Mouse (Mus musculus) neural tube, embryonic 15.5 days (tissue): Measurements from ENCODE around the gene Fdps. TPM values are rescaled to one million over a fixed set of nuclear protein-coding genes. Genes with fewer than 3 reads are reported as not detected.
A peak's percentile ranks its signal among the peaks of the same experiment; 100 is the strongest.

ENCODE experiments used
- ATAC-seq: fragments of 200-750 bp; cut with Nextera tagmentation; 2 replicates; pipeline ENCODE4 v1.8.0; 2017; ENCODE audit warnings: mild to moderate bottlenecking, moderate TSS enrichment, moderate library complexity; ENCODE audit not compliant: low FRiP score
- H3K27ac ChIP-seq: fragments of 300-500 bp; sonication (generic); replicated peaks from 2 replicates; pipeline ENCODE4 v1.5.1; 2015; ENCODE audit warnings: mild to moderate bottlenecking, inconsistent platforms
- H3K27me3 ChIP-seq: fragments of 300-500 bp; sonication (generic); replicated peaks from 2 replicates; pipeline ENCODE4 v1.6.1; 2015; ENCODE audit warnings: inconsistent platforms
- H3K36me3 ChIP-seq: fragments of 300-500 bp; sonication (generic); 2 replicates; pipeline ENCODE4 v1.6.1; 2015; ENCODE audit warnings: inconsistent platforms
- H3K4me1 ChIP-seq: fragments of 300-500 bp; sonication (generic); 2 replicates; pipeline ENCODE4 v1.6.1; 2015; ENCODE audit warnings: inconsistent platforms
- H3K4me2 ChIP-seq: fragments of 300-500 bp; sonication (generic); 2 replicates; pipeline ENCODE4 v1.6.1; 2015; ENCODE audit warnings: inconsistent platforms, mild to moderate bottlenecking, moderate library complexity
- H3K4me3 ChIP-seq: fragments of 300-500 bp; sonication (generic); replicated peaks from 2 replicates; pipeline ENCODE4 v1.5.1; 2015; ENCODE audit warnings: mild to moderate bottlenecking, inconsistent platforms
- H3K9ac ChIP-seq: fragments of 300-500 bp; sonication (generic); replicated peaks from 2 replicates; pipeline ENCODE4 v1.6.1; 2015; ENCODE audit warnings: mild to moderate bottlenecking, inconsistent platforms
- H3K9me3 ChIP-seq: fragments of 300-500 bp; sonication (generic); replicated peaks from 2 replicates; pipeline ENCODE4 v1.6.1; 2016; ENCODE audit warnings: inconsistent platforms
- WGBS: fragments of 180-500 bp; shearing (Covaris S2); methylation state at CpG from one replicate; pipeline ENCODE4 v1.1.7; 2015; ENCODE audit warnings: mixed read lengths; 5-methylcytosine and 5-hydroxymethylcytosine counted together
- polyA plus RNA-seq: library from polyadenylated mRNA; unstranded; fragments of >200 nt; fragmentation: Nextera tagmentation; extraction: Ambion mirVana; gene quantifications from 2 replicates; pipeline ENCODE4 v1.2.1, GENCODE M21; 2015

The Fdps gene
- 437 and 499 TPM in 2 replicates for polyA plus RNA-seq

DNA sequence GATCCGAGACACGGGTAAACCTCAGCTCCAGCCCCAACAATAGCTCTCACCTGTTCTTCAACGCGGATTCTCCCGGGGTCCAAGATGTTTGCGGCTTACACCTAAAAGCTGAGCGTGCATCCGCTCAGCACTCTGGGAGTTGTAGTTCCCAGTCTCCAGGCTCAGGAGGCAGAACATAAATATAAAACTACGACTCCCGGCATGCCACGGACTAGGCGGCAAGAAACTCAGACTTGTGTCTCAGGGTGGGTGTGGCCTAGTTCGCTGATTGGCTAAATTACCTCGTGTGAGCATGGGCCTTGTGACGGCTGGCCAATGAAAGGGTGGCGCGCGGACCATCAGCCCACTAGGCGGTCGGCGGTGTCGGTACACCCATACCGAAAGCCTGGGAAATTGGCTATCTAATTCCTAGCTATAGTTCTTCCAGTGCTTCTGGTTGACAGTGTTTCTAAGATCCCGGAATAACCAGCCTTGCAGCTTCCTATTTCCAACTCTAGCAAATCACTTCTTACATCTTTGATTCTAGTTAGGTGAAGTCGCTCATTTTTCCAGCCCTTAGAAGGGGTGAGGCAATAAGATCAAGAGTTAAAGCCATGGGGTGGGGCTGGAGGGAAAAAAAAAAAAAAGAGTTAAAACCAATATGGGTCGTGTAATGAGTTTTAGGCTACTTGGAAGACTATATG lies at the start of gene Fdps:
TSS of gene Fdps (minus strand) at position 148 of the 683 bp plus-strand sequence.
- no peaks in the 10 kb centered on the region for H3K27me3 ChIP-seq
- under 1% methylated on average over 26 of the region's 26 CpGs for WGBS
- H3K9me3 ChIP-seq: no peaks in the 10 kb centered on the region
- ATAC-seq: peak; percentile 99
- H3K9ac ChIP-seq: peak within 1 kb of the TSS; percentile 55
- H3K27ac ChIP-seq: peak within 1 kb of the TSS; percentile 90
- peak within 1 kb of the TSS; percentile 93 for H3K4me2 ChIP-seq
- H3K4me3 ChIP-seq: peak within 1 kb of the TSS; percentile 61
- H3K4me1 ChIP-seq: peaks cover 33% of the 10 kb centered on the region
- H3K36me3 ChIP-seq: peaks cover 29% of the 10 kb centered on the region

DNA sequence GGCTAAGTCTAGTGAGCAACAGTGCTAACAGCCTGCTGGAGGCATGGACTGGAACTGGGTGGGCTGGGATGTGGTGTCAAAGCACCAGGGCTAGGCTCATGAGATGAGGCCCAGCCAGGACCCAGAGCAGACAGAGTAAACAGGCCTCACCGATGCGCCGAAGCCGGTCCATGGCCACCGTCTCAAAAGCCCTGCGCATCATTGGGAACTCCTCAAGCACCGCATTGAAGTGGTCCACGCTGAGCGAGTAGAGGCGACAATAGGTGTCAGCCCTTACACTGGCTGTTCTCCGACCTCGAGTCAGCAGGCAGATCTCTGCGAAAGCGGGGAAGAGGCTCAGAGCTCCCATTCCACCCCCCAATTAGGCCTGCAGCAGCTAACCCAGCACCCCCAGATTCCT lies 46.8 kb upstream of the Fdps start:
- Histone ChIP-seq H3K27ac (no peak overlapping the region), H3K9ac (no peak overlapping the region), H3K4me1 (no peaks in the 10 kb centered on the region), H3K4me3 (no peak overlapping the region), H3K27me3 (peaks cover 17% of the 10 kb centered on the region; the same call in 1 of the 2 replicates), H3K9me3 (no peaks in the 10 kb centered on the region), H3K4me2 (no peak overlapping the region), H3K36me3 (peaks cover 26% of the 10 kb centered on the region)
- no peak for ATAC-seq
- WGBS: 75% methylated on average over 14 of the region's 14 CpGs

DNA sequence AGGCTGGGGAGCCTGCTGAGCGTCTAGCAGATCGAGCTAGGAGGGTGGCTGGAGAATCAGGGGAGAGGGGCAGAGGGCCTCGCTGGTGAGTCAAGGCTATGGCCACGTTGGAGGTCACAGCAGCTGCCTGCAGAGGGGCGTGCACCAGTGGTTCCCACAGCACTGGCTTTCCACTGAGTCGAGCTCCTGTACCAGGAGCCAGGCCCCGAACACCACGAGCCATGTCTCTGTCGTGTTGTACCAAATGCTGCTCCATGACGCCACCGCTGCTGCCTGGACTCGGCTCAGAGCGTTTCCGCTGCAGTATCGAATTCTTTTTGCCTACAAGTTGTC lies 46.2 kb upstream of the Fdps start:
- Histone ChIP-seq H3K9me3 (no peaks in the 10 kb centered on the region), H3K4me1 (no peaks in the 10 kb centered on the region), H3K27me3 (peaks cover 17% of the 10 kb centered on the region; the same call in 1 of the 2 replicates), H3K27ac (no peak overlapping the region), H3K9ac (no peak overlapping the region), H3K4me3 (no peak overlapping the region), H3K4me2 (peak overlapping the region; percentile 25), H3K36me3 (peaks cover 26% of the 10 kb centered on the region)
- 10% methylated on average over 15 of the region's 15 CpGs for WGBS
- ATAC-seq: no peak

DNA sequence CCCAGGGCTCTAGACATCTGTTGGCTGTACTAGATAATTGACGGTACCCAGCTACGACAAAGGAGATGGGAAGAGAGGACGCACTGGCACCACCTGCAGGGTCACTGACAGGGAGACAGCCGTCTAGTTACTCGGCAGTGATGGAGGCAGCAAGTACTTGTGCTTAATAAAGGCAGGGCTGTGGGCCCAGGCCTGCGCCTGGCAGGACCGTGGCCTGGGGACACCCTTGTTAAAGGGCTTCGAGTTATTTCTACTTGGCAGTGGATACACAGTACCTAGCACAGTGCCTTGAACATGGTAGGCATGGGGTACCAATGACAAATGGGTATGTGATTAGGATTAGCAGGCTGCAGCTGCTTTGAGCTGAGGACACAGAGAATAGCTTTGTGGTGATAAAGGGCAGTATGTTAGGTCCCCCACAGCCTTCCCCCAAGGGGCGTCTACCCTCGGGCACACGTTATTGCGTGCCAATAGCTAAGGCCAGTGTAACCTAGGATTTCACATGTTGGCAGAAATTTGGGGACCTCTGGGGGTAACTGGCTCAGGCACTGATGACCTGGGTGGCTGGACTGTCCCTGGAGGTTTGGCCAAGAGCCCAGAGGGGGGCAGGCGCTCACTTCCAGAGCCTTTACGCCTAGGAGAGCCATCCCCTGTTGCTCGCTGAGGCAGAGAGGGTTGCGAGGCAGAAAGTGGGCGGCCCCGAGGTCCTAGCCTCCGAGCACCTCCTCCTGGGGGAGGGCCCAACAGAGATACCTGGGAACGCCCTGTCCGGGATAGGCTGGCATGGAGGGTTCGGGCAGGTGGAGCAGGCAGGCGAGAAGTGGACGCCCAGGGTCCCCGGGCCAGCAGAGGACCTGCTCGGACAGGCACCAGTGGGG lies 45.6 kb upstream of the Fdps start:
- ATAC-seq: no peak; the same call in 1 of the 2 replicates
- WGBS: 21% methylated on average over 26 of the region's 26 CpGs
- Histone ChIP-seq H3K27ac (no peak overlapping the region), H3K4me1 (no peaks in the 10 kb centered on the region), H3K4me3 (no peak overlapping the region), H3K9me3 (no peaks in the 10 kb centered on the region), H3K36me3 (peaks cover 22% of the 10 kb centered on the region), H3K27me3 (peaks cover 17% of the 10 kb centered on the region; the same call in 1 of the 2 replicates), H3K4me2 (peak overlapping the region; percentile 25), H3K9ac (no peak overlapping the region)

DNA sequence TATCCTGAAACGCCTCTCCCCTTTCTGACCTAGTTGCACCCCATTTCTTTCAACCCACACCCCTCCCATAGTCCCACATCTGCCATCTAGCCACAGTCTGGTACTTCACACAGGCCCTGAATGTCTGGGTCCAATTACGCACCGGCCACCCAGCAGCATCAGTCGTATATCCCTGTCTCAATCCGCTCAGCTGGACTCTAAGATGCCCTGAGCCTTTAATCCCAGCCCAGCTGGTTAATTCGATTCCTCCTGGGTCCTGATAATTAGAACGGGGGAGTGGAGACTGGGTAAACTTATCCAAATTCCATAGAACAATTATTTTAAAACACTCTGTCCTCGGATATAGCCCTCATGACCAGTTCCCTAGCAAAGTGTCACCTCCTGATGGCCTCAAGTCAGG lies 43.8 kb upstream of the Fdps start:
- no peak overlapping the region for H3K4me3 ChIP-seq
- peaks cover 13% of the 10 kb centered on the region; the same call in 1 of the 2 replicates for H3K36me3 ChIP-seq
- H3K4me2 ChIP-seq: no peak overlapping the region
- H3K4me1 ChIP-seq: no peaks in the 10 kb centered on the region
- ATAC-seq: no peak
- H3K9me3 ChIP-seq: no peaks in the 10 kb centered on the region
- no peak overlapping the region for H3K27ac ChIP-seq
- peaks cover 17% of the 10 kb centered on the region; the same call in 1 of the 2 replicates for H3K27me3 ChIP-seq
- H3K9ac ChIP-seq: no peak overlapping the region
- WGBS: 63% methylated on average over 8 of the region's 8 CpGs

DNA sequence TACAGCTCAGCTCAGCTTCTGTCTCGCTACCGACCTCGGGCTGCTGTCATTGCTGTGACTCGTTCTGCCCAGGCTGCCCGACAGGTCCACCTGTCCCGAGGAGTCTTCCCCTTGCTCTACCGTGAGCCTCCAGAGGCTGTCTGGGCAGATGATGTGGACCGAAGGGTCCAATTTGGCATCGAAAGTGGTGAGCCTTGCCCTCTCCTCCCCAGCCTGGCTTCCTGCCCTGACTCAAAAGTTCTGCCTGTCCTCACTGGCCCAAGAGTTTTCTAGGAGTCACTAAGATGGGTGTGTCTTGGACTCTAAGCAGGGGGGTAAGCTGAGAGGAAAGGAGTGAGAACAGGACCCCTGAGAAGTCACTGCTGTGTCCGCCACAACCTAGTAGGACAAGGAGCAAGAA lies 43.1 kb upstream of the Fdps start:
- H3K4me1 ChIP-seq: no peaks in the 10 kb centered on the region
- H3K9ac ChIP-seq: no peak overlapping the region
- 84% methylated on average over 10 of the region's 10 CpGs for WGBS
- peaks cover 12% of the 10 kb centered on the region; the same call in 1 of the 2 replicates for H3K27me3 ChIP-seq
- ATAC-seq: no peak
- H3K4me3 ChIP-seq: no peak overlapping the region
- H3K9me3 ChIP-seq: no peaks in the 10 kb centered on the region
- 0 out of 2 replicates have a peak, but pooled peaks cover 5% of the 10 kb centered on the region for H3K36me3 ChIP-seq
- no peak overlapping the region for H3K4me2 ChIP-seq
- H3K27ac ChIP-seq: no peak overlapping the region

DNA sequence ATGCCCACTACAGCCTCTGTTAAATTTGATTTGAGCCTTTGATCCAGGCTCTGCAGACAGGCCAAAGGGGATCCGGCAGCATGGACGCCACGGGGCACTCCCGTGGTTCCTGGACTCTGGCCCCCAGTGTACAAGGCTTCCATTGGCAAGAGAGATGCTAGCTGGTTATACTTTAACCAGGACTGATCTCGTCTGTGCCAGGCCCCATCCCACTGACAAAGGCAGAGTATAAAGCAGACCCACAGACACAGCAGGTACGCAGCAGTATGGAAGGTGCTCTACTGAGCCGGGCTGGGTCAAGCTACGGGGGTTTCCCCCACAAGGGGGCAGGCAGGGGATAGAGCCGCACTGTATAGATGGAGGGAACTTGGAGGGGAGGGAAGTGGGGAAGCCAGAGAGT lies 34.6 kb upstream of the Fdps start:
- Histone ChIP-seq H3K9me3 (no peaks in the 10 kb centered on the region), H3K4me1 (peaks cover 7% of the 10 kb centered on the region), H3K4me2 (no peak overlapping the region), H3K9ac (no peak overlapping the region), H3K36me3 (no peaks in the 10 kb centered on the region), H3K27me3 (no peaks in the 10 kb centered on the region), H3K4me3 (no peak overlapping the region), H3K27ac (no peak overlapping the region)
- no peak for ATAC-seq
- WGBS: 20% methylated on average over 9 of the region's 9 CpGs

DNA sequence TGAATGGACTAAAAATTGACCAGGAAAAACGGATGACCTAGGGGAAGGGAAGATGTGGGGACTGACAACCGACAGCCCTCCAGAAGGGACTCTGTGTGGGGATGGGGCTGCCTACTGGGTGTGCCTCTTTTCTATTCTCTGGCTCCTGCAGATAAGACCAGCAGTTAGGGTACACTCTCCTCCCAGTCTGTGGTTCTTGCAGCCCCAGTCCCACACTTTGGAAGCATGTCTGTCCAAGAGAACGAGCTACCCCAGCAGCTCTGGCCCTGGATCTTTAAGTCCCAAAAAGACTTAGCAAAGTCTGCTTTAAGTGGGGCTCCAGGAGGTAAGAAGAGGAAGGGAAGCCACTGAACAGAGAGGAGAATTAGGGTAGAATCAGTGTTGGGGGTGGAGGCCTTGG lies 34.2 kb upstream of the Fdps start, which contains the start of gene Pklr:
TSS of gene Pklr (plus strand) at position 185 of the 400 bp plus-strand sequence.
- Histone ChIP-seq H3K9ac (no peak within 1 kb of the TSS), H3K9me3 (no peaks in the 10 kb centered on the region), H3K27ac (no peak within 1 kb of the TSS), H3K4me1 (peaks cover 7% of the 10 kb centered on the region), H3K36me3 (no peaks in the 10 kb centered on the region), H3K4me3 (no peak within 1 kb of the TSS), H3K4me2 (no peak within 1 kb of the TSS), H3K27me3 (no peaks in the 10 kb centered on the region)
- no peak for ATAC-seq
- 63% methylated on average over 3 of the region's 3 CpGs for WGBS

DNA sequence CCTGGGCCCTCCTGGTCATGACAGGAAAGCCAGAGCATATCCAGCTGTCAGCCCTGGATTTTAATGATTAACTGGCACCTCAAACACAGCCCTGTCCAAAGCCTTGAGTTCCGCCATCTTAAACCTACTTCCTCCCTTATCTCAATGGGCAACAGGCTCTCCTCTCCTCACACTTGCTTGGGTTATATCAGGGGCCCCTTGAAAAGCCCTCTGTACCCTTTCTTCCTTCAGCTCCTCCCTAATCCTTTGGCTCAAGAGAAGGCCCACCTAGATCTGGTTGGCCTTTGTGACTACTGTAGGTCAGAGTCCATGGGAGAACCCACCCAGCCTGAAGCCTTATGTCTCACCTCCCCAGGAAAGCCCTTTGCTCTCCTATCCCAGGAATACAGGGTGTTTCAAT lies 32.0 kb upstream of the Fdps start:
- 100% methylated on average over 1 of the region's 1 CpGs for WGBS
- no peak for ATAC-seq
- H3K4me1 ChIP-seq: peaks cover 7% of the 10 kb centered on the region

DNA sequence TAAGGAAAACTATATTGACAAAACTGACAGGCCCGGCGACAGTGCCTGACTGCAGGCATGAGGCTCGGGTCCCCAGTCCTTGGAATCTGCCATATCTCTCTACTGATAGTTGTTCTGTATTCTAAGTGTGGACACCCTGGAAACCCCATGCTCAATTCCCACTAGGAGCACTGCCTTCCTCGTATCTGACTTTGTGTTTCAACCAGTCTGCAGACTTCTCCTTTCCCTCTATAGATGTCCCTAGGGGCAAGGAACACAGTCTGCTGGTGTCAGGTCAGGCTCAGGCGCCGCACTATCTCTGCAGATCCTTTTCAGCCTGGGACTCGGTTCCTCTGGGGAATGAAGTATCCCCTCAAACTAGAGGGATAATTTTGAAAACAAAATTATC lies 31.3 kb upstream of the Fdps start:
- H3K27ac ChIP-seq: no peak overlapping the region
- H3K9me3 ChIP-seq: no peaks in the 10 kb centered on the region
- WGBS: 85% methylated on average over 7 of the region's 7 CpGs
- no peak overlapping the region for H3K4me3 ChIP-seq
- no peaks in the 10 kb centered on the region for H3K36me3 ChIP-seq
- H3K4me1 ChIP-seq: peaks cover 7% of the 10 kb centered on the region
- ATAC-seq: no peak
- H3K27me3 ChIP-seq: no peaks in the 10 kb centered on the region
- H3K4me2 ChIP-seq: no peak overlapping the region
- no peak overlapping the region for H3K9ac ChIP-seq

More for the DNA sequence above, 32.0 kb upstream of the Fdps start:
- no peaks in the 10 kb centered on the region for H3K9me3 ChIP-seq
- no peak overlapping the region for H3K4me3 ChIP-seq
- no peaks in the 10 kb centered on the region for H3K36me3 ChIP-seq
- no peak overlapping the region for H3K4me2 ChIP-seq
- H3K9ac ChIP-seq: no peak overlapping the region
- no peak overlapping the region for H3K27ac ChIP-seq
- H3K27me3 ChIP-seq: no peaks in the 10 kb centered on the region

DNA sequence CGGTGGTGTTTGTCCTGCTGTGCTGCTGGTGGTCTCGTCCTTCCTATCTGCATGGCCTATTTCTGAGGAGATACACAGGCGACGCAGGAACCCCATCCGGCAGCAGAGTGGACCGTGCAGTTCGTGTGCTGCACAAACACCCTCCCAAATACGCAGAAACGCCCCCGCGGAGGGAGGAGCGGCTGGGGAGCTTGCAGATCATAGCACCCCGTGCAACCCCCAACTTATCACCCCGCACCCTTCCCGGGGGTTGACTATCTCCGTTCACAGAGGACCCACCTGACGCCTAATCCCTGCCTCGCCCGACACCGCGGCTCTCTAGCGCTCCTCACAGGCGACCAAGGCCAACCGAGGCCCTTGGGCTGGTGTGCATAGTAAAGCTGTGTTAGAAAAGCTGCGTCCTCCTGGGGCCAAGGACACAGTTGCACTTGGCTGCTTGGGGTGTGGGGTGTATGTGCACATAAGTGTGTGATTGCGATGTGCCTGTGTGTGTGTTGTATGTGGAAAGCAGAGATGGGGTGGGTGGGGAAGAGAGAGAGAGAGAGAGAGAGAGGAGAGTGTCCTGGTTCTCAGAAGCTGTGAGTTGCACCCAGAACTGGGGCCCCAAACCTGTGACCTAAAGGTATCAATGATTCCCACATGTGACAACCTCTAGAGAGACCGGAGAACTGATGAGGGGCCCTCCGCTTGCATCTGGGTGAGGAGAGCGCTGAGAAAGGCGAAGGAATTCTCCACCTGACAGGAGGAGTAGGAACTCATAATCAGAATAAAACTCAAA lies 30.7 kb upstream of the Fdps start:
- peaks cover 7% of the 10 kb centered on the region for H3K4me1 ChIP-seq
- H3K9ac ChIP-seq: peak overlapping the region; percentile 41
- peak overlapping the region; percentile 35 for H3K4me3 ChIP-seq
- no peaks in the 10 kb centered on the region for H3K36me3 ChIP-seq
- no peak overlapping the region for H3K27ac ChIP-seq
- ATAC-seq: 0 out of 2 replicates have a peak, but pooled peaks have one; percentile 38
- no peaks in the 10 kb centered on the region for H3K27me3 ChIP-seq
- no peaks in the 10 kb centered on the region for H3K9me3 ChIP-seq
- peak overlapping the region; percentile 68 for H3K4me2 ChIP-seq
- WGBS: 17% methylated on average over 30 of the region's 30 CpGs
